Mouse (Mus musculus) olfactory bulb, adult 2 months (tissue): ENCODE measurements around the gene Tshz2. TPM values are rescaled to one million over a fixed set of nuclear protein-coding genes. Genes with fewer than 3 reads are reported as not detected.

ENCODE experiments used
- H3K27ac ChIP-seq: fragments of 200-500 bp; 2 replicates; pipeline ENCODE4 v1.5.1; 2012; ENCODE audit warnings: low read depth, low read length; ENCODE audit not compliant: insufficient read depth
- H3K4me1 ChIP-seq: fragments of 200-500 bp; 2 replicates; pipeline ENCODE4 v1.6.1; 2012; ENCODE audit warnings: low read length; ENCODE audit not compliant: control insufficient read depth, insufficient read depth
- H3K4me3 ChIP-seq: fragments of 200-500 bp; 2 replicates; pipeline ENCODE4 v1.5.1; 2012; ENCODE audit warnings: mild to moderate bottlenecking, low read depth, low read length, moderate library complexity; ENCODE audit not compliant: insufficient read depth
- CTCF ChIP-seq: fragments of 200-500 bp; IDR thresholded peaks from 2 replicates; pipeline ENCODE4 v1.5.1; 2012; ENCODE audit warnings: low read depth, mild to moderate bottlenecking, low read length, moderate library complexity; ENCODE audit not compliant: insufficient read depth
- POLR2A ChIP-seq: fragments of 200-500 bp; IDR thresholded peaks from 2 replicates; pipeline ENCODE4 v1.6.1; 2012; ENCODE audit warnings: mild to moderate bottlenecking, low read depth, low read length, moderate library complexity; ENCODE audit not compliant: insufficient read depth
- WGBS: fragments of 180-500 bp; shearing (Covaris S2); methylation state at CpG from one replicate; pipeline ENCODE4 v1.1.7; 2018; 5-methylcytosine and 5-hydroxymethylcytosine counted together
- polyA plus RNA-seq: library from polyadenylated mRNA; stranded (reverse); fragments of >200 nt; gene quantifications from 2 replicates; pipeline ENCODE4 v1.2.4, GENCODE M21; 2012; ENCODE audit warnings: low replicate concordance; ENCODE audit not compliant: missing spikeins, insufficient read depth, insufficient read length

The Tshz2 gene
- polyA plus RNA-seq, 1 experiment = not detected

- no peak for TF ChIP-seq POLR2A
- no peak for TF ChIP-seq CTCF
- no peak overlapping the region for H3K27ac ChIP-seq
Observed at GRCm38 (mm10) chr2:170037346-170037745, 404.5 kb downstream of the Tshz2 start.

GRCm38 (mm10) chr2:170039772-170040171 lies 407.0 kb downstream of the Tshz2 start:
- Histone ChIP-seq H3K27ac (no peak overlapping the region), H3K4me1 (0 out of 2 replicates have a peak, but pooled peaks cover 2% of the 10 kb centered on the region), H3K4me3 (no peak overlapping the region)
- no peak for TF ChIP-seq POLR2A
- TF ChIP-seq CTCF = no peak
- WGBS = 63% methylated on average over 14 of the region's 14 CpGs

More at GRCm38 (mm10) chr2:170037346-170037745, 404.5 kb downstream of the Tshz2 start:
- H3K4me1 ChIP-seq = 0 out of 2 replicates have a peak, but pooled peaks cover 2% of the 10 kb centered on the region
- H3K4me3 ChIP-seq = no peak overlapping the region
- 23% methylated on average over 13 of the region's 13 CpGs for WGBS

GRCm38 (mm10) chr2:170041101-170041500 lies 408.3 kb downstream of the Tshz2 start:
- no peak overlapping the region for H3K27ac ChIP-seq
- 0 out of 2 replicates have a peak, but pooled peaks cover 2% of the 10 kb centered on the region for H3K4me1 ChIP-seq
- H3K4me3 ChIP-seq = no peak overlapping the region
- WGBS = 71% methylated on average over 9 of the region's 9 CpGs
- TF ChIP-seq CTCF (no peak), POLR2A (no peak)

- TF ChIP-seq CTCF (no peak), POLR2A (no peak)
- WGBS = 76% methylated on average over 12 of the region's 12 CpGs
- Histone ChIP-seq H3K4me1 (no peaks in the 10 kb centered on the region), H3K4me3 (no peak overlapping the region), H3K27ac (no peak overlapping the region)
Observed at GRCm38 (mm10) chr2:170042471-170043213, 409.8 kb downstream of the Tshz2 start.

- WGBS = 72% methylated on average over 8 of the region's 10 CpGs
- TF ChIP-seq POLR2A = no peak
- no peak overlapping the region for H3K4me3 ChIP-seq
- no peak overlapping the region for H3K27ac ChIP-seq
- no peaks in the 10 kb centered on the region for H3K4me1 ChIP-seq
Observed at GRCm38 (mm10) chr2:170043290-170043689, 410.5 kb downstream of the Tshz2 start.

GRCm38 (mm10) chr2:170045896-170046295 lies 413.1 kb downstream of the Tshz2 start:
- Histone ChIP-seq H3K27ac (no peak overlapping the region), H3K4me1 (no peaks in the 10 kb centered on the region), H3K4me3 (no peak overlapping the region)
- TF ChIP-seq POLR2A (no peak), CTCF (no peak)
- WGBS = 86% methylated on average over 11 of the region's 11 CpGs

GRCm38 (mm10) chr2:170046371-170047145 lies 413.7 kb downstream of the Tshz2 start:
- WGBS = 93% methylated on average over 9 of the region's 9 CpGs
- H3K27ac ChIP-seq = no peak overlapping the region
- no peak overlapping the region for H3K4me3 ChIP-seq
- no peak for TF ChIP-seq POLR2A
- no peak for TF ChIP-seq CTCF
- H3K4me1 ChIP-seq = no peaks in the 10 kb centered on the region

- no peaks in the 10 kb centered on the region for H3K4me1 ChIP-seq
- WGBS = 96% methylated on average over 1 of the region's 1 CpGs
- H3K27ac ChIP-seq = no peak overlapping the region
- TF ChIP-seq CTCF = no peak
- TF ChIP-seq POLR2A = no peak
- H3K4me3 ChIP-seq = no peak overlapping the region
Observed at GRCm38 (mm10) chr2:170048831-170049230, 416.0 kb downstream of the Tshz2 start.

- H3K4me3 ChIP-seq = no peak overlapping the region
- H3K4me1 ChIP-seq = no peaks in the 10 kb centered on the region
- WGBS = 30% methylated on average over 5 of the region's 5 CpGs
- TF ChIP-seq POLR2A = no peak
- no peak for TF ChIP-seq CTCF
- H3K27ac ChIP-seq = no peak overlapping the region
Observed at GRCm38 (mm10) chr2:170050651-170051050, 417.8 kb downstream of the Tshz2 start.
